Mouse (Mus musculus) limb, embryonic 10.5 days (tissue): ENCODE results near the gene A230050P20Rik. TPM values are rescaled to one million over a fixed set of nuclear protein-coding genes. Genes with fewer than 3 reads are reported as not detected.
A peak's percentile ranks its signal among the peaks of the same experiment; 100 is the strongest.
"Not testable (repeated sequence)": the region's sequence is repeated elsewhere in the genome, so short reads cannot be mapped to it uniquely, and the experiment has no call there.

ENCODE experiments used
- DNase-seq: peaks from one replicate; pipeline ENCODE4 v3.0.0-alpha.2; 2017; ENCODE audit warnings: low spot score
- H3K27ac ChIP-seq: fragments of 300-500 bp; sonication (generic); 2 replicates; pipeline ENCODE4 v1.5.1; 2016; ENCODE audit warnings: mild to moderate bottlenecking
- H3K27me3 ChIP-seq: fragments of 300-500 bp; sonication (generic); 2 replicates; pipeline ENCODE4 v1.6.1; 2016; ENCODE audit warnings: low read depth, mild to moderate bottlenecking; ENCODE audit not compliant: poor library complexity, severe bottlenecking
- H3K36me3 ChIP-seq: fragments of 300-500 bp; sonication (generic); 2 replicates; pipeline ENCODE4 v1.6.1; 2016; ENCODE audit warnings: mild to moderate bottlenecking, moderate library complexity
- H3K4me1 ChIP-seq: fragments of 300-500 bp; sonication (generic); 2 replicates; pipeline ENCODE4 v1.6.1; 2016
- H3K4me3 ChIP-seq: fragments of 300-500 bp; sonication (generic); 2 replicates; pipeline ENCODE4 v1.5.1; 2016; ENCODE audit warnings: mild to moderate bottlenecking, moderate library complexity
- H3K9me3 ChIP-seq: fragments of 300-500 bp; sonication (generic); replicated peaks from 2 replicates; pipeline ENCODE4 v1.6.1; 2016; ENCODE audit warnings: mild to moderate bottlenecking
- WGBS: fragments of 180-500 bp; shearing (Covaris S2); methylation state at CpG from one replicate; pipeline ENCODE4 v1.1.7; 2016; 5-methylcytosine and 5-hydroxymethylcytosine counted together
- polyA plus RNA-seq: library from polyadenylated mRNA; unstranded; fragments of >200 nt; fragmentation: Nextera tagmentation; extraction: Ambion mirVana; gene quantifications from 2 replicates; pipeline ENCODE4 v1.2.1, GENCODE M21; 2016

A230050P20Rik gene
- 1.7 and 1.8 TPM in 2 replicates for polyA plus RNA-seq

- 11% methylated on average over 53 of the region's 53 CpGs for WGBS
- DNase-seq, result peak; percentile 41
- H3K4me3 ChIP-seq, result peak within 1 kb of the TSS; percentile 47
- H3K27me3 ChIP-seq, result peaks cover 60% of the 10 kb centered on the region
- no peaks in the 10 kb centered on the region for H3K36me3 ChIP-seq
- peaks cover 12% of the 10 kb centered on the region for H3K4me1 ChIP-seq
- H3K27ac ChIP-seq, result no peak within 1 kb of the TSS
- H3K9me3 ChIP-seq, result no peaks in the 10 kb centered on the region
Measured at GRCm38 (mm10) chr9:20868448-20869001, at the start of gene A230050P20Rik. A230050P20Rik (plus strand) TSS chr9:20868642.

- Histone ChIP-seq H3K9me3 (no peaks in the 10 kb centered on the region), H3K36me3 (no peaks in the 10 kb centered on the region), H3K27ac (no peak overlapping the region), H3K4me3 (no peak overlapping the region), H3K27me3 (peaks cover 7% of the 10 kb centered on the region; the same call in 1 of the 2 replicates), H3K4me1 (peaks cover 2% of the 10 kb centered on the region)
- DNase-seq, result no peak
- 81% methylated on average over 5 of the region's 5 CpGs for WGBS
Measured at GRCm38 (mm10) chr9:20820001-20820400, 48.4 kb upstream of the A230050P20Rik start.

GRCm38 (mm10) chr9:20822821-20823220 lies 45.6 kb upstream of the A230050P20Rik start:
- Histone ChIP-seq H3K36me3 (no peaks in the 10 kb centered on the region), H3K27ac (no peak overlapping the region), H3K9me3 (no peaks in the 10 kb centered on the region), H3K4me3 (no peak overlapping the region), H3K4me1 (no peaks in the 10 kb centered on the region), H3K27me3 (no peaks in the 10 kb centered on the region)
- DNase-seq, result no peak
- WGBS, result 85% methylated on average over 3 of the region's 3 CpGs

GRCm38 (mm10) chr9:20825781-20826180 lies 42.7 kb upstream of the A230050P20Rik start:
- H3K4me3 ChIP-seq, result no peak overlapping the region
- no peaks in the 10 kb centered on the region for H3K36me3 ChIP-seq
- 77% methylated on average over 5 of the region's 5 CpGs for WGBS
- H3K9me3 ChIP-seq, result no peaks in the 10 kb centered on the region
- H3K27ac ChIP-seq, result no peak overlapping the region
- H3K27me3 ChIP-seq, result peaks cover 13% of the 10 kb centered on the region
- H3K4me1 ChIP-seq, result peaks cover 1% of the 10 kb centered on the region
- DNase-seq, result no peak

- 84% methylated on average over 1 of the region's 1 CpGs for WGBS
- H3K27ac ChIP-seq, result no peak overlapping the region
- no peak for DNase-seq
- no peak overlapping the region for H3K4me3 ChIP-seq
- H3K36me3 ChIP-seq, result no peaks in the 10 kb centered on the region
- peaks cover 3% of the 10 kb centered on the region for H3K4me1 ChIP-seq
- peaks cover 14% of the 10 kb centered on the region for H3K27me3 ChIP-seq
- H3K9me3 ChIP-seq, result no peaks in the 10 kb centered on the region
Measured at GRCm38 (mm10) chr9:20828127-20828526, 40.3 kb upstream of the A230050P20Rik start.

GRCm38 (mm10) chr9:20830901-20831643 lies 37.4 kb upstream of the A230050P20Rik start:
- peaks cover 3% of the 10 kb centered on the region for H3K4me1 ChIP-seq
- peak; percentile 98 for DNase-seq
- H3K27ac ChIP-seq, result peak overlapping the region; percentile 56
- H3K27me3 ChIP-seq, result peaks cover 18% of the 10 kb centered on the region
- H3K36me3 ChIP-seq, result no peaks in the 10 kb centered on the region
- no peaks in the 10 kb centered on the region for H3K9me3 ChIP-seq
- H3K4me3 ChIP-seq, result peak overlapping the region; percentile 21; the same call in 1 of the 2 replicates
- 16% methylated on average over 19 of the region's 19 CpGs for WGBS

GRCm38 (mm10) chr9:20834881-20835280 lies 33.6 kb upstream of the A230050P20Rik start:
- WGBS, result 73% methylated on average over 1 of the region's 1 CpGs
- DNase-seq, result no peak
- Histone ChIP-seq H3K27ac (no peak overlapping the region), H3K4me1 (peaks cover 3% of the 10 kb centered on the region), H3K36me3 (no peaks in the 10 kb centered on the region), H3K9me3 (no peaks in the 10 kb centered on the region), H3K27me3 (peaks cover 13% of the 10 kb centered on the region), H3K4me3 (no peak overlapping the region)

- H3K27me3 ChIP-seq, H3K4me1 ChIP-seq, H3K27ac ChIP-seq, H3K36me3 ChIP-seq, DNase-seq, H3K4me3 ChIP-seq, H3K9me3 ChIP-seq: not testable (repeated sequence)
- 84% methylated on average over 11 of the region's 11 CpGs for WGBS
Measured at GRCm38 (mm10) chr9:20835431-20835954, 32.9 kb upstream of the A230050P20Rik start.

GRCm38 (mm10) chr9:20837184-20837947 lies 31.1 kb upstream of the A230050P20Rik start:
- Histone ChIP-seq H3K4me3 (no peak overlapping the region), H3K27me3 (0 out of 2 replicates have a peak, but pooled peaks cover 3% of the 10 kb centered on the region), H3K4me1 (no peaks in the 10 kb centered on the region), H3K36me3 (no peaks in the 10 kb centered on the region), H3K9me3 (no peaks in the 10 kb centered on the region), H3K27ac (no peak overlapping the region)
- 87% methylated on average over 9 of the region's 9 CpGs for WGBS
- DNase-seq, result no peak

- H3K27me3 ChIP-seq, result no peaks in the 10 kb centered on the region
- no peaks in the 10 kb centered on the region for H3K4me1 ChIP-seq
- H3K36me3 ChIP-seq, result no peaks in the 10 kb centered on the region
- no peaks in the 10 kb centered on the region for H3K9me3 ChIP-seq
- WGBS, result 71% methylated on average over 6 of the region's 6 CpGs
- H3K4me3 ChIP-seq, result no peak overlapping the region
- no peak overlapping the region for H3K27ac ChIP-seq
- no peak for DNase-seq
Measured at GRCm38 (mm10) chr9:20838931-20839330, 29.5 kb upstream of the A230050P20Rik start.

GRCm38 (mm10) chr9:20842211-20842610 lies 26.2 kb upstream of the A230050P20Rik start:
- H3K9me3 ChIP-seq, result no peaks in the 10 kb centered on the region
- no peaks in the 10 kb centered on the region for H3K36me3 ChIP-seq
- no peaks in the 10 kb centered on the region for H3K27me3 ChIP-seq
- H3K4me3 ChIP-seq, result no peak overlapping the region
- WGBS, result 81% methylated on average over 4 of the region's 4 CpGs
- H3K4me1 ChIP-seq, result no peaks in the 10 kb centered on the region
- no peak overlapping the region for H3K27ac ChIP-seq
- no peak for DNase-seq

GRCm38 (mm10) chr9:20842670-20843069 lies 25.8 kb upstream of the A230050P20Rik start:
- H3K4me3 ChIP-seq, result no peak overlapping the region
- H3K36me3 ChIP-seq, result no peaks in the 10 kb centered on the region
- no peak for DNase-seq
- H3K4me1 ChIP-seq, result no peaks in the 10 kb centered on the region
- H3K9me3 ChIP-seq, result no peaks in the 10 kb centered on the region
- no peak overlapping the region for H3K27ac ChIP-seq
- H3K27me3 ChIP-seq, result no peaks in the 10 kb centered on the region
- 32% methylated on average over 2 of the region's 2 CpGs for WGBS

- H3K27ac ChIP-seq, result no peak overlapping the region
- no peak for DNase-seq
- H3K36me3 ChIP-seq, result no peaks in the 10 kb centered on the region
- H3K9me3 ChIP-seq, result no peaks in the 10 kb centered on the region
- 86% methylated on average over 2 of the region's 2 CpGs for WGBS
- H3K4me3 ChIP-seq, result no peak overlapping the region
- no peaks in the 10 kb centered on the region for H3K4me1 ChIP-seq
- H3K27me3 ChIP-seq, result no peaks in the 10 kb centered on the region
Measured at GRCm38 (mm10) chr9:20850179-20850578, 18.3 kb upstream of the A230050P20Rik start.
